Mouse (Mus musculus): Measurements from ENCODE around the gene Cabs1. TPM values are rescaled to one million over a fixed set of nuclear protein-coding genes. Genes with fewer than 3 reads are reported as not detected.

The Cabs1 gene
- polyA plus RNA-seq, 1 experiment from 2014 or later, result not detected

DNA sequence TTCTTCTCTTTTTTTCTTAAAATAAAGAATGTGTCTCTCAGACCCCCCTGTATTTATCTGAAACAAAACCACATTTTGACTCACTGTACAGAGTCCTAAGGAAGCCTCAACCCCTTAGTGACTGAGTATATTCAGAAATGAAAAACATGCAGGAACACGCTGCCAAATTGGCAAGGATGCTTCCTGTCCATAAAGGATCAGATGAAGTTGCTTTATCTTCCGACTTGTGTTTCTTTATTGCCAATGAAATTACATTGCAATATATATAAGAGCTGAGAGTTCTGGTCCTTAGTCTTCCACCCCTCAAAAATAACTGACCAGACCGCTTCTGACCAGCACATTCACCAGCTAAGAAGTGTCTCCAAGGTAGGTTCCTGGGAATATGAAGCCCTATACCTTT is 23.0 kb downstream of the Cabs1 start, which contains the start of gene Smr3a:
Smr3a (plus strand) TSS at position 301 of the 400 bp plus-strand sequence.
- no peaks in the 10 kb centered on the region for H3K9me3 ChIP-seq (ENCODE audit: low read depth, low read length)
- no peak for ATAC-seq (ENCODE audit: insufficient read depth)
- no peak within 1 kb of the TSS for H3K4me3 ChIP-seq (ENCODE audit: low read depth, low read length)
- no peak within 1 kb of the TSS for H3K9ac ChIP-seq
- no peak within 1 kb of the TSS for H3K4me2 ChIP-seq
- no peak for DNase-seq
- H3K36me3 ChIP-seq (ENCODE audit: insufficient read depth), result no peaks in the 10 kb centered on the region
- H3K27me3 ChIP-seq (ENCODE audit: insufficient read depth, low read length), result no peaks in the 10 kb centered on the region
- H3K27ac ChIP-seq (ENCODE audit: low read depth), result no peak within 1 kb of the TSS
- WGBS, result 75% methylated on average over 3 of the region's 3 CpGs
- no peak for TF ChIP-seq CTCF (IDR thresholded peaks at IDR 0.05; ENCODE audit: low read depth)
- H3K4me1 ChIP-seq (ENCODE audit: insufficient read depth), result no peaks in the 10 kb centered on the region

- no peak overlapping the region for H3K9ac ChIP-seq
- DNase-seq (no peak), ATAC-seq (ENCODE audit: insufficient read depth) (no peak)
- no peak for TF ChIP-seq CTCF (IDR thresholded peaks at IDR 0.05; ENCODE audit: low read depth)
- no peak overlapping the region for H3K27ac ChIP-seq (ENCODE audit: low read depth)
- H3K27me3 ChIP-seq (ENCODE audit: insufficient read depth, low read length), result no peaks in the 10 kb centered on the region
- H3K36me3 ChIP-seq (ENCODE audit: insufficient read depth), result no peaks in the 10 kb centered on the region
- no peaks in the 10 kb centered on the region for H3K9me3 ChIP-seq (ENCODE audit: low read depth, low read length)
- no peak overlapping the region for H3K4me2 ChIP-seq
- H3K4me1 ChIP-seq (ENCODE audit: insufficient read depth), result no peaks in the 10 kb centered on the region
- no peak overlapping the region for H3K4me3 ChIP-seq (ENCODE audit: low read depth, low read length)
Observed at GRCm38 (mm10) chr5:88005241-88005640, 26.0 kb downstream of the Cabs1 start.

Other genes starting within 250 kb of the Cabs1 start
- gene Csn1s2a, start 204.9 kb upstream of the Cabs1 start, polyA plus RNA-seq (2014; fragmentation: Nextera tagmentation; extraction: Ambion mirVana), result not detected in 2 replicates
- not detected in 2 replicates for gene Csn1s2b, start 171.4 kb upstream of the Cabs1 start, polyA plus RNA-seq (2014; fragmentation: Nextera tagmentation; extraction: Ambion mirVana)
- not detected in 2 replicates for gene Prr27, start 153.8 kb upstream of the Cabs1 start, polyA plus RNA-seq (2014; fragmentation: Nextera tagmentation; extraction: Ambion mirVana)
- gene Odam, start 94.4 kb upstream of the Cabs1 start, polyA plus RNA-seq (2014; fragmentation: Nextera tagmentation; extraction: Ambion mirVana), result not detected in 2 replicates
- not detected in 2 replicates for gene Csn3, start 53.9 kb upstream of the Cabs1 start, polyA plus RNA-seq (2014; fragmentation: Nextera tagmentation; extraction: Ambion mirVana)
- gene 2310003L06Rik, start 10.0 kb upstream of the Cabs1 start, polyA plus RNA-seq (2014; fragmentation: Nextera tagmentation; extraction: Ambion mirVana), result not detected in 2 replicates
- gene Gm28434, start 9.9 kb upstream of the Cabs1 start, polyA plus RNA-seq (2014; fragmentation: Nextera tagmentation; extraction: Ambion mirVana), result not detected in 2 replicates
- not detected in 2 replicates for gene Smr3a, start 23.1 kb downstream of the Cabs1 start, polyA plus RNA-seq (2014; fragmentation: Nextera tagmentation; extraction: Ambion mirVana)
- not detected in 2 replicates for gene Smr2, start 107.1 kb downstream of the Cabs1 start, polyA plus RNA-seq (2014; fragmentation: Nextera tagmentation; extraction: Ambion mirVana)
- gene Gm11116, start 132.1 kb downstream of the Cabs1 start, polyA plus RNA-seq (2014; fragmentation: Nextera tagmentation; extraction: Ambion mirVana), result not detected in 2 replicates
- gene Gm11115, start 174.7 kb downstream of the Cabs1 start, polyA plus RNA-seq (2014; fragmentation: Nextera tagmentation; extraction: Ambion mirVana), result not detected in 2 replicates

Measured in lung, embryonic 14.5 days (tissue).